Mouse (Mus musculus): ENCODE data around the gene Cabcoco1.

GRCm38 (mm10) chr10:68444361-68445114 is 97.2 kb downstream of the Cabcoco1 start:
- TF ChIP-seq EP300 (IDR thresholded peaks at IDR 0.05; ENCODE audit: low read depth) (no peak), CTCF (IDR thresholded peaks at IDR 0.05; ENCODE audit: low read depth) (no peak)

Data from liver, embryonic 14.5 days (tissue).